Mouse (Mus musculus) small intestine, adult 2 months (tissue): Measurements from ENCODE around the gene Pa2g4. TPM values are rescaled to one million over a fixed set of nuclear protein-coding genes. Genes with fewer than 3 reads are reported as not detected.
"Not testable (repeated sequence)": the region's sequence is repeated elsewhere in the genome, so short reads cannot be mapped to it uniquely, and the experiment has no call there.

Experiments
- H3K27ac ChIP-seq: fragments of 200-500 bp; 2 replicates; pipeline ENCODE4 v1.5.1; 2012; ENCODE audit warnings: low read depth, low read length, control low read depth, inconsistent platforms; ENCODE audit not compliant: insufficient read depth
- H3K27me3 ChIP-seq: fragments of 200-500 bp; 2 replicates; pipeline ENCODE4 v1.6.1; 2012; ENCODE audit warnings: mild to moderate bottlenecking, moderate library complexity, low read length, inconsistent platforms; ENCODE audit not compliant: control insufficient read depth, insufficient read depth
- H3K36me3 ChIP-seq: fragments of 200-500 bp; 2 replicates; pipeline ENCODE4 v1.6.1; 2012; ENCODE audit warnings: mild to moderate bottlenecking, low read length, control low read depth, inconsistent platforms; ENCODE audit not compliant: control insufficient read depth, insufficient read depth
- H3K4me1 ChIP-seq: fragments of 200-500 bp; 2 replicates; pipeline ENCODE4 v1.6.1; 2012; ENCODE audit warnings: low read length, inconsistent platforms, mixed read lengths; ENCODE audit not compliant: control insufficient read depth, insufficient read depth, insufficient read length
- H3K4me3 ChIP-seq: fragments of 200-500 bp; 2 replicates; pipeline ENCODE4 v1.5.1; 2012; ENCODE audit warnings: low read depth, mild to moderate bottlenecking, control low read depth, inconsistent platforms, low read length, moderate library complexity
- CTCF ChIP-seq: fragments of 200-500 bp; IDR thresholded peaks from 2 replicates; pipeline ENCODE4 v1.5.1; 2012; ENCODE audit warnings: low read depth, mild to moderate bottlenecking, control low read depth, inconsistent platforms, low read length, moderate library complexity, mixed read lengths; ENCODE audit not compliant: insufficient replicate concordance, insufficient read length; ENCODE audit errors: extremely low read depth
- POLR2A ChIP-seq: fragments of 200-500 bp; IDR thresholded peaks from 2 replicates; pipeline ENCODE4 v1.6.1; 2012; ENCODE audit warnings: low read depth, mild to moderate bottlenecking, control low read depth, inconsistent platforms, low read length, moderate library complexity
- WGBS: fragments of 180-500 bp; shearing (Covaris S2); methylation state at CpG from one replicate; pipeline ENCODE4 v1.1.7; 2018; 5-methylcytosine and 5-hydroxymethylcytosine counted together
- polyA plus RNA-seq: library from polyadenylated mRNA; depleted of rRNA; stranded (reverse); fragments of >200 nt; gene quantifications from 2 replicates; pipeline ENCODE4 v1.2.3, GENCODE M21; 2012; rRNA removed

The Pa2g4 gene
- polyA plus RNA-seq: 3.2 and 6.9 TPM in 2 replicates

DNA sequence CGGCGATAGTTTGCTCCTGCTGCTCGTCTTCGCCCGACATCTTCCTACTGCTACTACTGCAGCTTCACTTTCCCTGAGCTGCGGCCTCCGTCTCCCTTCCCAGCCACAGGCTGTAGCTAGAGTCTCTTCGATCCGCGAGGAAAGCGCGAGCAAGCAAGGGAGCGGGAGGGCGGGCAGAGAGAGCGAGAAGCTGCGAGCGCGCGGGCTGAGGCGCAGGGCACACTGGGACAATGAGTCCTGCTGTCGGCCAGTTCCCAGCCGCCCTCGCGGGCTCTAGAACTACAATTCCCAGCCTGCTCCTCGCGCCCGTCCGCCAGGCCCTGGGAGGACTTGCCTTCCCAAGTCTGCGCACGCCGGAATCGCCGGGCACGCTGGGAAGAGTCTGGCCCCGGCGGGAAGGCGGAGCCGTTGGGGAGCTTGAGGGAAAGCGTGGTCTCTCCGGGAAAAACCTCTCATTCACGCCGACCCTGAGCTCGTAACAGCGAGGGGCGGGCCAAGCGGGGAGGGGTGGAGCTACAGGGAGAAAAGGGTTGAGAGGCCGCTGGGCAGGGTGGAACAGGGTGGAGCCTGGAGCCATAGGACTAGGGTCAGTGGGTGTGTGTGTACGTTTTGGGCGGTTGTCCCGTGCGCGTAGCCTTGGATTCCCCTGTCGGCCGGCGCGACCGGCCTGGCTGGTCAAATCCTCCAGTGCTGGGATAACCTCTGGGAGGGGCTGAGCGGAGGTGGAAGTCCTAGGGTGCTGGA, at the start of gene Pa2g4:
TSS of gene Pa2g4 (minus strand) at position 200 of the 744 bp plus-strand sequence.
- Histone ChIP-seq H3K36me3 (peaks cover 36% of the 10 kb centered on the region), H3K4me3 (peak within 1 kb of the TSS; percentile 78), H3K27ac (peak within 1 kb of the TSS; percentile 72), H3K4me1 (peaks cover 2% of the 10 kb centered on the region; the same call in 1 of the 2 replicates), H3K27me3 (no peaks in the 10 kb centered on the region)
- TF ChIP-seq POLR2A (peak; percentile 81), CTCF (0 out of 2 replicates have a peak, but pooled peaks have one; percentile 16)
- WGBS: 1% methylated on average over 58 of the region's 58 CpGs

DNA sequence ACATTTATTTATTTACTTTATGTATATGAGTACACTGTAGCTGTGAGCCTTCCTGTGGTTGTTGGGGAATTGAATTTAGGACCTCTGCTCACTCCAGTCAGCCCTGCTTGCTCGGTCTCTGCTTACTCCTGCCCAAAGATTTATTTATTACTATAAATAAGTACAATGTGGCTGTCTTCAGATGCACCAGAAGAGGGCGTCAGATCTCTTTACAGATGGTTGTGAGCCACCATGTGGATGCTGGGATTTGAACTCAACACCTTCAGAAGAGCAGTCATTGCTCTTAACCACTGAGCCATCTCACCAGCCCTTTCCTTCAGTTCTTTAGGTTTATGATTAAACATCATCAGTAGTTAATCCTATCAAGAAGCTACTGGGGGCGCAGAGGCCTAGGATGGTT, 49.1 kb upstream of the Pa2g4 start:
- 54% methylated on average over 3 of the region's 3 CpGs for WGBS
- no peaks in the 10 kb centered on the region for H3K36me3 ChIP-seq

DNA sequence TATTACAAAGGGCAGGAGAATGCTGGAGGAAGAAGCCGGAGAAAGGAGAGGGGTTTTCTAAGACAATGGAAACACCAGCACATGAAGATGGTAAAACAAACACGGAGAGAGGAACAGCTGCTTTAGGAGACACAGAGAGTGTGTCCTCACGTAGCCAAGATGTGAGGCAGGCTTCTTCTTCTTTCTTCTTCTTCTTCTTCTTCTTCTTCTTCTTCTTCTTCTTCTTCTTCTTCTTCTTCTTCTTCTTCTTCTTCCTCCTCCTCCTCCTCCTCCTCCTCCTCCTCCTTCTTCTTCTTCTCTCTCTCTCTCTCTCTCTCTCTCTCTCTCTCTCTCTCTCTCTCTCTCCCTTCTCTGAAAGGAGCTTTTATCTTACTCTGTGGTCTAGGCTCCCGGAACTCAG, 48.0 kb upstream of the Pa2g4 start:
- WGBS: 24% methylated on average over 4 of the region's 4 CpGs
- H3K27ac ChIP-seq: 0 out of 2 replicates have a peak overlapping the region, but pooled peaks have one; percentile 12
- H3K4me3 ChIP-seq, H3K36me3 ChIP-seq, H3K4me1 ChIP-seq, H3K27me3 ChIP-seq: not testable (repeated sequence)

More for the DNA sequence above, 49.1 kb upstream of the Pa2g4 start:
- Histone ChIP-seq H3K4me3 (no peak overlapping the region), H3K27ac (no peak overlapping the region), H3K27me3 (no peaks in the 10 kb centered on the region), H3K4me1 (peaks cover 4% of the 10 kb centered on the region; the same call in 1 of the 2 replicates)
- TF ChIP-seq POLR2A: no peak

DNA sequence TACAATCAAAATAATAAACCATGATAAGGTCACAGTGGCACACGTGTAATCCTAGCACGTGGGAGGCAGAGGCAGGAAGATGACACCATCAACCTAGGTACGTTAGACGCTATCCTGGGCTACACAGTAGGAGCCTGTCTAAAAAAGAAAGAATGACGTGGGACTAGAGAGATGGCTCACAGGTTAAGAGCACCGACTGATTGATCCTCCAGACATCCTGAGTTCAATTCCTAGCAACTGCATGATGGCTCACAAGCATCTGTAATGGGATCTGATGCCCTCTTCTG, 47.3 kb upstream of the Pa2g4 start:
- Histone ChIP-seq H3K4me3 (no peak overlapping the region), H3K27me3 (no peaks in the 10 kb centered on the region), H3K4me1 (peaks cover 4% of the 10 kb centered on the region; the same call in 1 of the 2 replicates), H3K27ac (no peak overlapping the region), H3K36me3 (no peaks in the 10 kb centered on the region)
- TF ChIP-seq POLR2A (no peak), CTCF (no peak)
- 10% methylated on average over 6 of the region's 6 CpGs for WGBS

DNA sequence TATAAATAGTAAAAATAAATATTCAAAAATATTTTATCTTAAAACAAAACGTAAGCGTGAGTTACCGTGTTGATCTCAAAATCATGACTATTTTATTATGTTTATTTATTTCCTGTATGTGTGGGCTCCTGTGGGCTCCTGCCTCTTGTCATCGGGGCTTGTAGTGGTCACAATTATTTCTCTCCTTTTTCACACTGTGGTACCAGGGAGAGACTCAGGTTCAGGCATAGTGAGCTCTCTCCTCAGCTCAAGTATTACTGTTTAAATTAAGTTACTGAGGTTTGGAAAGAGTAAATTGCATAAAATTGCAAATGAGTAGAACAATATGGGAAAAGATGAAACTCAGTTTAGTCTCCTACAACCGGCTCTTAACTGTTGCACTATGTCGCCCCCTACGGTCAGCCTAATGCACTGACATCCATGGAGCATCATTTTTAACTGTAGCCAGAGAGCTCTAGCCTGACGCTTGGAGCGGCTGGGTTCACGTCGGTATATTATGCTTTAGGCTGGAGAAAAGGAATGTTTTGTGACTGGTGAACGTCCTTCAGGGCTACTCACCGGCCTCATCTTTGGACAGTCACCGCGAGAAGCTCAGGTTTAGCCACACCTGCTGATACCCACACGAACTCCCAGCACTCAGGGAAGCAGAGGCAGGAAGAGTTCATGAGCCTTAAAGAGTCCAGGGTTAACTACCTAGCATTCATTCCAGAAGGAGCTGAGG, 46.8 kb upstream of the Pa2g4 start:
- Histone ChIP-seq H3K4me1 (peaks cover 4% of the 10 kb centered on the region; the same call in 1 of the 2 replicates), H3K27me3 (no peaks in the 10 kb centered on the region), H3K4me3 (peak overlapping the region; percentile 35), H3K36me3 (no peaks in the 10 kb centered on the region), H3K27ac (no peak overlapping the region)
- TF ChIP-seq POLR2A (no peak), CTCF (peak; percentile 57; the same call in 1 of the 2 replicates)
- 10% methylated on average over 16 of the region's 16 CpGs for WGBS

DNA sequence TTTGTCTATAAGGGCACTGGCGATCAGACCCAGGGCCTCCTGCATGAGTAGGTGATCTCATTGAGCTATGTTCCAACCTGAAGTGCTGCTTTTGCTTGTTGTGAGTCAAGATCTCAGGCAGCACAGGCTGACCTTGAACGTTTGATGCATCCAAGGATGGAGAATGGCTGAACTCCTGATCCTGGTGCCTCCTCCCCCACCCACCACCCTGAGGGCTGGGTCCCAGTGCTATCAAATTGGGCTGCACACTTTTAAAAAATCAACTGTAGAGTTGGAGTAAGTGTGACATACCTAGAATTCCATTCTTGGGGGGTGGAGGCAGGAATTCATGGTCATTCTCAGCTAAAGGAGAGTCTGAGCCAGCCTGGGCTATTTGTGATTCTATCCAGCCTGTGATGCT, 40.7 kb upstream of the Pa2g4 start:
- no peaks in the 10 kb centered on the region for H3K36me3 ChIP-seq
- H3K4me1 ChIP-seq: peaks cover 13% of the 10 kb centered on the region; the same call in 1 of the 2 replicates
- no peak overlapping the region for H3K4me3 ChIP-seq
- 51% methylated on average over 2 of the region's 2 CpGs for WGBS
- no peak overlapping the region for H3K27ac ChIP-seq
- H3K27me3 ChIP-seq: no peaks in the 10 kb centered on the region
- no peak for TF ChIP-seq POLR2A
- no peak for TF ChIP-seq CTCF

DNA sequence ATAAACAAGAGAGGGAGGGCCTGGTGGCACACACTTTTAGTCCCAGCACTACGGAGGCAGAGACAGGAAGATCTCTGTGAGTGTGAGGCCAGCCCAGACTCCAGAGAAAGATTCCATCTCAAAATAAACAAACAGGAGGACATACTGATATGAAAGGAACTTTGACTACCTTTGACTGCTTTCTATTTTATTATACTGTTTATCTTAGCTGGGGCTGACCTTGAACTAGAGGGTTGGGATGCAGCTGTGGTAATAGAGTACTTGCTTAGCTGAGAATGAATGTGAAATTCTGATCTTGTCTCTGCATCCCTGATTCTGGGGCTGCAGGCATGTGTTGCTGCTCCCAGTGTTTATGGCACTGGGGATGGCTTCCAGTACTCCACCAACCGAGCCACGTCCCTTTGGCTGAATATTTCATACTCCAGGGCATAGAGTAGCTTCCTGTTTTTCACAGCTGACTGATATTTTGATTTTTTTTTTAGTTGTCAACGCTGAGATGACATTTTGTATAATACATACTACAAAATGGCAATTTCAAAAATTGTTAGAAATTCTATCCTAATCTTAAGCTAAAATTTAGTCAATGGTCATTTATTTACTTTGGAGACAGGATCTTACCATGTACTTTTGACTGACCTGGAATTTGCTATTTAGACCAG, 36.8 kb upstream of the Pa2g4 start:
- Histone ChIP-seq H3K4me1 (peaks cover 30% of the 10 kb centered on the region; the same call in 1 of the 2 replicates), H3K27me3 (no peaks in the 10 kb centered on the region), H3K36me3 (no peaks in the 10 kb centered on the region), H3K27ac (peak overlapping the region; percentile 70), H3K4me3 (no peak overlapping the region)
- TF ChIP-seq POLR2A (no peak), CTCF (no peak)
- WGBS: 37% methylated on average over 4 of the region's 4 CpGs
